Mouse (Mus musculus) natural killer cell, adult 2 months (primary cell): ENCODE results near the gene Nampt.

Source experiments
- DNase-seq, 2 experiments: peaks; one replicate each; pipeline ENCODE4 v3.0.0; 2022; ENCODE audit warnings: low spot score in 2 of 2

Nampt gene

DNA sequence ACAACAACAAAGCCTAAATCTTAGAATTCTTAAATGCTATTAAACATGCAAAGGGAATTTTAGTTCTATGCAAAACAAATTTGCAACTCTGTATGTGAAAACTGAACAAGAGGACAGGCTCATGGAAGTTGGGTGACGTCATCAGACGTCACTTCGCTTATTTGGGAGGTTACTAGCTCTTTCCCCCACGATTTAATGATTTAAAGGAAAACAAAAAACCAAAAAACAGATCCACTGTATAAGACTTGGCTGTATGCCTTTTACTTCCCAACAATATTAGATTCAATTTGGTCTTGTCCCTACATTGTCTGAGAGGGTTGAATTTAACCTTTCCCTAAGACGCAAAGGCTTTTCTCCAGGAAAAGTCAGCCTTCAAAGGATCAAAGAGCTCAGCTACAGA, at the start of gene Nampt:
Gene Nampt (plus strand): TSS at position 130 of the 400 bp plus-strand sequence.
- DNase-seq = no peak

DNA sequence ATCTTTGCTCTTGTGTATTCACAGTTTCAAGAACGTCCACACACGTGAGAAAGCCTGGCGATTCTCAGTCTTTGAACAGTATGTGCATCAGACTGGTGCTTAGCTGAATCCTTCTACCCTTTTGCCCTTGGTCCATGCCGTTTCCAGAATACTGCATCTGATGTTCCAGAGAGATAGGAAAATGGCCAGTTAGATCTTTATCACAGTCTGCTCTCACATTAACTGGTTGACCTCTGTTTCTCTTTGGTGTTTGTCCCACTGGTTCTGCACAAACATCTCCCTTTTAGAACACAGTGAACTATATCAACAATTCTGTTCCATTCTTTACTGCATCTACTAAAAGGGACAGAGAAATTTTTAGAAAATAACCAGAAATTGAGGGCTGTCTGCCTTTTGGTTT, 48.6 kb upstream of the Nampt start:
- DNase-seq = no peak

DNA sequence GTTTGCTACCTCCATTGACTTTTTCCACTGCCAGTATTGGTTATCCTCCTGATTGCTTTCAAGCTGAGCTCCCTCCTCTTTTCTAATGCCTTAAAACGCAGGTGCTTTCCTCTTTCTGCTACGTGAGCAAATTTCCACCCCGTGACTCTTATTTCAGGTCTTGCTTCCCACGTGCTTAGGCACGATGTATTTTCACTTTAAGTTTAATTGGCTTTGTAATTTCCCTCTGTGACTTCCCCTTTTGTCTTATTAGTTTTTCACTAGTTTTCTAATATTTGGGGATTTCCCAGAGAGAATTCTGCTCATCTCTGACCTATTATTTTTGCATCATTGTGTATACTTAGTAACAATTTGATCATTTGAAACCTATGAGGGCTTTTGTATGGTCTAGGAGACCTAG, 44.8 kb upstream of the Nampt start:
- DNase-seq = peak in 1 of 2 experiments; percentile 65

DNA sequence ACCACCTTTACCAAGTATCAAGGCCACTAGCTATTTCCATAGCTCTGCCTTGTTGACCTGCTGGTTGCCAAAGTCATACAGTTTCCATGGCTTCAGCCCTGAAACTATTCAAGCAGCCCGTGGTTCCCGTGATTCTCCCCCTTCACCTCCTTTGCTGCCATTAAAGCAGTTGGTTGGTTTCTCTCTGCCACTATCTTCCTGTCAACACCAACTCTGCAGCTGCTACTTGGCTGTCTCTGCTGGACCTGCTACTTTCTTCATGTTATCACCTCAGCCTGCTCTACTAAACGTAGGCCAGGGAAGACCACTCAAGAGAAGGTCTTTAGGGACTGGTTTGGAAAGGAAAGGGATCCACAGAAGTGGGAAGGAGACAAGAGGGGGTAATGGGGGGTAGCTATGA, 30.3 kb upstream of the Nampt start:
- no peak for DNase-seq

DNA sequence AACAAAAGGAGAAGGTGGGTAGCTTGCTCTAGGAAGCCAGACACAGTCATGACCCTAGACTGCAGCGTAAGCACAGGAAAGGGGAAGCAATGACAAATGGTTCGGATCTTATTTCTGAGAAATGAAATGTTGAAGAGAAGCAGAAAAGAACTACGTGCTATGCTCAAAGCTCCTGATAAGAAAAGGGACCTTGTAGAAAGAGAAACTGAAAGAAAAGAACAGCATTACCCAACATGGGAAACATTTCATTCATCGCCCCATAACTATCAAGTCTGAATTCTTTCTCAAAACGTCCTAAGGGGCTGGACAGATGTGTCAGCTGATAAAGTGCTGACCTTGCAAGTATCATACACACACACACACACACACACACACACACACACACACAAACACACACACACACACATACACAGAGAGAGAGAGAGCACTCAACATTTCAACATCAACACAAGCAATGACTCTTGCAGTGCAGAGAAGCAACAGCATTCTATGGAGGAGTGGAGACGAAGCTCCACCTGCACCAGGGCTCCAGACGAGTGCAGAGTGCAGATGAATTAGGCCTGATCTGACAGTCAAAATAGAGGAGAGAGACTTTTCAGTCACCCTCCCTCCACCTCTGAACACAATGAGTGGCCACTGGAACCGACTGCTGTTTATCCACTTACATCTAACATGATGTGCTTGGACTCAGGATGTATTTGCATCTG, 23.4 kb upstream of the Nampt start:
- no peak for DNase-seq

DNA sequence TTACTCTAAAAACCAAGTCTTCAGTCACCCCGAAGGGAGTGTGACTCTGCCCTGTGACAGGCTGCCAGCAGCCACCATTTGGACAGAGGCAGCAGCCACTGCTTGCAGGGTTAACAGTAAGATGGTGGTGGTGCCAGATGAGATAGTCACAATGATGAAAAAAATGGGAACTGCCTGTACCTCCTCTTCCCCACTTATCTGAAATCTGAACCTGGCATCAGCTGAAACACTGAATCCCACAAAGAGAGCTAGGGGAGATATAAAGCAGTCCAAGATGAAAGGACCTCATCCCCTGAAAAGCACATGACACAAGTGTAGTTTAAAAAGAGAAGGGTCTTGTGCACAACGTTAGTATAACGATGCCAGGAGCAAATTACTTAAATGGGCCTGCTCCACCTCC, 21.9 kb upstream of the Nampt start:
- DNase-seq = no peak

DNA sequence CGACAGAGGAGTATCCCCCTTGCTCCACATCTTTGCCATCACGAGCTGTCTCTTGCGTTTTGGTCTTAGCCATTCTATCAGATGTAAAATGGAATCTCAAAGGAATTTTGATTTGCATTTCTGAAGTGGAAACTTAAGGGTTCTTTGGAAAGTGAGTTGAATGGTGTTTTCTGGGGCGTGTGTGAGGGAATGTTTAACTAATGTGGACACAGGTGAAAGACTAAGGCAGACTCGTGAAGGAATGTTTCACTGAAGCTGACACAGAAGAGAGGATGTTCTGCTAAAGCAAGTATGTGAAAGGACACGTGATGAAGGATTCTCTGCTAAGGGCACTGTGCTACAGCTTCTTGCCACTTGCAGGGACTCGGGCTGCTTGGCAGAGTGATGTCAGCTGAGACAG, 18.3 kb upstream of the Nampt start:
- DNase-seq = no peak

DNA sequence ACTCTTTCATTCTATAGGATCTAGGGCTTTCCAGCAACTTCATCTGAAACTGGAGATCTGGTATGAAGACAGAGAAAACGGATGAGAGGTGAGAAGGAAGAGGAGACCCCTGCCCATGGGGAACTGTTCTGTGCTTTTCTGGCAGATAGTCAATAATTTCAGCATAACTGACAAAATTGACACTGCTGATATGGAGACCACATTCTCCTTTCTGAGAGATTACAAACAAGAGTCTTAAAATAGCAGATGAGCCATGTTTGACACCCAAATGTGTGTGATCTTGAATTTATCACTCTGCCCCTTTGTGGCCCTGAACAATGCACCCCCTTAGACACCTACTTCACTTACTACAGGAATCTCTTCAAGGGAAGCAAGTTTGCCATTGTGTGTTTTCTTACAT, 13.8 kb upstream of the Nampt start:
- DNase-seq = no peak

DNA sequence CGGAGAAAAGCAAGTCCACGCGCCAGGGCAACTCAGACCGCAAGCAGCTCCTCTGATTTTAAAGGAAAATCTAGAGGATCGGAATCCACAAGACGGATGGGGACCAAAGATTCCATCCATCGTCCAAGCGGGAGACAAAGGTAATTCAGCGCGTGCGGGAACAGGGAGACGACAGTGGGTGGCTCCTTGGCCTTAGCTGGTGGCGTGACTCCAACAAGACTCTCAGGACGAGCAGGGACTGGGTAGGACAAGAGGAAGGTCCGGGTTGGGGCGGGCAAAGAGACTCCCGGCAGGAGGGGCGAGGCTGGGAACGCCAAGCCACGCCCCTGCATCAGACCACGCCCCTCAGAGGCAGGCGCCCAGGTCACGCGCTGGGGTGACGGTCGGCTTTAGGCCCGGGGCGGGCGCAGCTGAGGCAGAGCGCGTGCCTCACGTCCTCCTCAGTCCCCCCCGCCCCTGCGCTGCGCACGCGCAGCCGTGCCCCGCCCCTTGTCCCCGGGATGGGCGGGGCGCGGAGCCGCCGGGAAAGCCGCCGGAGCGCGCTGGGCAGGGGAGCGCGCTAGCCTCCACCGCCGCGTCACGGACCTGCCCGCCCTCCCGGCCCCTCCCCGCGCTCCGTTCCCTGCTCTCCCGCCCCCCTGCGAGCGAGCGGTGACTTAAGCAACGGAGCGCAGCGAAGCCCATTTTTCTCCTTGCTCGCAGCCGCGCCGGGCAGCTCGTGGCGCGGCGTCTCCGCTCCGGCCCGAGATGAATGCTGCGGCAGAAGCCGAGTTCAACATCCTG, 669 bp downstream of the Nampt start:
- peak; percentile 94 to 97 for DNase-seq

DNA sequence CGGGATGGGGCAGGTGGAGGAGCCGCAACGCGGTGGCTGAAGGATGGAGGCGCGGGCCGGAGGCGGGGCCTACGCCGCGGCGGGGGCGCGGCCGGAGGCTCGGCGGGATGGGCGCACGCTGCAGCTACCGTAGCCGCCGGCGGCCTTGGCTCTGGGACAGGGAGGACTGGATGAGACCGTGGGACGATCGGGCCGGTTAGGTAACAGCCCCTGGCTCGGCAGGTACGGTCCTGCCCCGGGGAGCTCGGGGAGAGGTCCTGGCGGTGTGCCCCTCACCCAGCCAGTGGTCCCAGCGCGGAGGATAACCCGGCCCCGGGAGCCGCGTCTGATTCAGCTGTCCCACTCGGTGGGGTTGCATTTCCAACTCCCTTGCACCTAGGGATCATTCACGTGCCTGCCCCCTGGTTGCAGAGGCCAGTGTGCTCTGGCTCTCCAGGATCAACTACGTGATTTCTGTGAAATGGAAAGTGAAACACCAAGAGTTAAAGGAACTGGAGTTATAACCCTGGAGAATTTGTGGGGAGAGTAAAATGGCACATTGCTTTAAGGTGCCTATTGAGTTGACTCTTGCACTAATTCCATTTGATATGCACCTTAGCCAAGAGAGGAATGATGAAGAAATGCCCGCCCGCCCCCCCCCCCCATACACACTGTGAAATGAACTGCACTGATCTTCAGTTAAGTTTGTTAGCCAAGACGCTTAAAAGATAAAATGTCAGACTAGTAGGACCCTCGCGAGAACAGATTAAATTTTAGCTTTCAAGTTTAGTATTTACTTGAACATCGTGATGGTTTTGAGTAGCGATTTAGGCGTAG, 1.6 kb downstream of the Nampt start:
- peak; percentile 28 to 54 for DNase-seq

DNA sequence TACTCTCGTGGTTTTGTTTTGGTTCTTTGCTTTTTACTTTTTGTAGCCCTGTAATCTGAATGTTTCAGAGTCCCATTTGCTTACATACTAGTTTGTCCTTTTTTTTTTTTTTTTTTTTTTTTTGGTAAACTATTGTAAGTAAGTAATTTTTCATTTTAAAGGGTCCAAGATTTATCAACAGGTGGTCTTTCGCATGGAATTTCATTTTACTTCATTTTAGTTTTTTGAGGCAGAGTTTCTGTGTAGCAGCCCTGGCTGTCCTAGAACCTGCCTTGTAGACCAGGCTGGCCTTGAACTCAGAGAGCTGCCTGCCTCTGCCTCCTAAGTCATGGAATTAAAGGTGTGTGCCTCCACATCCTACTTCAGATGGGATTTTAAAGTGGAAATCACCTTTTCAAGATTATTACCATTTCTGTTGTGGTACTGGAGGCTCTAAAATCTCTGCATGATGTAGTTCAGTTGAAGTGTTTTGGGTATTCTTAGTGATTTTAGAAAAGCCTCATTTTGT, 2.2 kb downstream of the Nampt start:
- no peak for DNase-seq

DNA sequence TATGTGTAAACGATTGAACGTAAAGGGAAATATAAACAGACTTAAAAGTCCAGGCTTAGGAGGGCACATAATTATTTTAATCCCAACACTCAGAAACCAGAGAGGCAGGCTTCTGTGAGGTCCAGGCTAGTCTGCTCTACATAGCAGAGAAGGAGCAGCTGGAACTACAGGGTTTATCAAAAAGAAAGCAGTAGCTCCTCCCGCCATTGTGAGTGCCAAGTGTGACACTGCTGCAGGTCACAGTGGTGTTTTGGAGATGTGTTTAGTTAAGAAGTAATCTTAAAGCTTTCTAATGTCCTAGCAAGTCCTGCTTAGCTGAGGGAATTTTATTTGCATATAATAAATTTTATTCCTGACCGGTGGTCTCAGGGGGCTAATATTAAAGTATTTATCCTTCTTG, 2.7 kb downstream of the Nampt start:
- no peak for DNase-seq

DNA sequence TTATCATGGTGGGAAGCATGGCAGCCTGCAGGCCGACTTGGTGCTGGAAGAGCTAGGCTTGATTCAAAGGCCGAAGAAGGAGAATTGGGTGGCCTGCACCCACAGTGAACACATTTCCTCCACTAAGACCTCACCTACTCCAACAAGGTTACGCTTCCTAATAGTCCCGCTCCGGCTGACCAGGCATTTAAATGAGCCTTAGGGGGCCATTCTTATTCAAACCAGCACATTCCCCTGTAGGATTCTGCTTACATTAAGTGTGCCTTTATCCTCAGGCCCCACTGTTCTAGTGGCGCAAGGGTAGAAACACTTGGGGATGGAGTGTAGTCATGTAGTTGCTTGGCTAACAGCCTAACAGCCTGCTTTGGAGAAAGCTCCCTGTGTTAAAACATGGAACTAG, 5.2 kb downstream of the Nampt start:
- DNase-seq = no peak

DNA sequence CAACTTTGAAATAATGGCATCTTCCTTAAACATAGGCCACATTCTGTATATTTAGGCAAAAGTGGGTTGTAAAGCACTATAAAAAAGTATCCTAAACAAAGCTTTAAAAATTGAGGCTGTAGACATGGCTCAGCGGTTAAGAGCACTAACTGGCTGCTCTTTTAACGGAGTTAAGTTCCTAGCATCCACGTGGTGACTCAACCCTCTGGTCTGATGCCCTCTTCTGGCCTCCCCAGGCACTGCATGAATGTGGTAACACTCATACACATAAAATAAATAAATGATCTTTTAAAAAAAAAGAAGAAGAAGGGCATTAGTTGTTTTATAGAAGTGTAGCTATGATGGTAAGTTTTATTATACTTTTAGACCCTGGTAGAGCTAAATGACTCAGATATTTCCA, 7.6 kb downstream of the Nampt start:
- peak; percentile 47 to 76 for DNase-seq

DNA sequence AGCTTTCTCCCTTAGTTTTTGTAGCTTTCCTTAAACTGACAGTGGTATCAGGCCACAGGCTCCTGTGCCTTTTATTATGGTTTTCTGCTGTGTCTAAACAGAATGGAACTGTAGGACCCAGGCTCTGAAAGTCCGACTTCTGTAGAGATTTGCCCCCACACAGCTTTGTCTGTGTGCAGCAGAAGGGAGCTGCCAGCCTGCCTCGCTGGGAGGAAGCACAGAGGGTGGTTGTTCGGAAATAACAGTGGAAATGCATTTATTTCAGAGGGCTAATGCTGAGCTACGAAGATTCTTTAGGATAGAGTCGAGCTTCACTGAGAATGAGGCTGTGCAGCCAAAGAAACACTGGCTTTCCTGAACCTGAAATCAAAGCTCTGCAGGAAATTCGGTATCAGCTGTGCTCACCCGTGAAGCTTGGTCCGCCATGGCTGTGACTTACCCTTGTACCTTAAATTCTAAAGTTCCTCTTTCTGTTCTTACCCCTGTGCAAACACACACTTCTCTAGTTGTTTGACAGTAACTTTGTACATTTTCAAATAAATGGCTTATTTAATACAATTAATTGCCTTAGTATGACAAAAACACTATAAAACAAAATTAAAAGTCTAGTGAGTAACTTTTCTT, 8.9 kb downstream of the Nampt start:
- peak in 1 of 2 experiments; percentile 11 for DNase-seq

DNA sequence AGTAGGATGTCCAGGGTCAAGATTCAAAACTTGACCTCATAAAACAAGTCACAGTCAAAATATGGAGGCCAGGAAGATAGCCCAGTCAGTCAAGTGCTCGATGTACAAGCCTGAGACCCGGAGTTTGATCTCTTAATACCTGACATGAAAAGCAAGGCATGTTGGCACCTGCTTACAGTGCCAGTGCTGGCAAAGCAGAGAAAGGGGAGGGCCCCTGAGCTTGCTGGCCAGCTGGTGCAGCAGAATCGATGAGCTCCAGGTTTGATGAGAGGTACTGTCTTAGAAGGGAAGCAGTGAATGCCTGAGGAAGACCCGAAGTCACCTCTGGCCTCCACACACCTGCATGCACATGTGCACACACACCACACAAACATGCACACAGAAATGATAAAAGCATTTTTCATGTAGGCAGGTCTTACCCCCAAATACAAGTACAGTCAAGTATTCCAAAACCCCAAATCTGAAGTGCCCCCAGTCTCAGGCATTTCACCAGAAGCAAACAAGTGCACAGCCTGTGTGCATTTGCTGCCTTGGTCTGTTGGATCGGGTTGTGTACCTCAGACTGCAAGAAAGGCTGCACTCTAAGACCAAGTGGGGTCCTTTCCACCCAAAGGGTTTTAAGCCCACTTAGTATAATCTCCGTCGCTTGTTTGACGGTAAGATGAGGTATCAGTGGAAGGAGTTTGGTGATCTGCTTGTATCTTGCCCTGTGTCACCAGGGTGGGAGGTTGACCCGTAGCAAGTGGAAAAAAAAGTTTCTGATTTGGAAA, 10.2 kb downstream of the Nampt start:
- no peak for DNase-seq

DNA sequence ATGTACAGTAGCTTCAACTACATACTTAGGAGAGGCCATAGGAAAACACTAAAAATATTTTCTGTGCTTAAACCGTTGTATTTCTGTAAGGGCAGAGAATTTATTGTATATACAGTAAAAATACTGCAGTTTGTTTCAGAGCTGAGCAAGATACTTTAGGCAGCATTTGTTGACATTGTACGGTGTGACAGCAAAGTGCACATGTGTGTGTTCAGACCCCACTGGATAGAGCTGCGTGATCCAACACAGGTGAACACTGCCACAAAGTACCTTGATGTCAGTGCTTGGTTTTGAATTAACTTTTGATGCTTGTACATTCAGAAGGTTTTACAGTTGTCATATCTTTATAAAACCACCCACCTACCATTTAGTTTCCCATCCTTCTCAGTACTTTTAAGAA, 12.7 kb downstream of the Nampt start:
- DNase-seq = no peak

DNA sequence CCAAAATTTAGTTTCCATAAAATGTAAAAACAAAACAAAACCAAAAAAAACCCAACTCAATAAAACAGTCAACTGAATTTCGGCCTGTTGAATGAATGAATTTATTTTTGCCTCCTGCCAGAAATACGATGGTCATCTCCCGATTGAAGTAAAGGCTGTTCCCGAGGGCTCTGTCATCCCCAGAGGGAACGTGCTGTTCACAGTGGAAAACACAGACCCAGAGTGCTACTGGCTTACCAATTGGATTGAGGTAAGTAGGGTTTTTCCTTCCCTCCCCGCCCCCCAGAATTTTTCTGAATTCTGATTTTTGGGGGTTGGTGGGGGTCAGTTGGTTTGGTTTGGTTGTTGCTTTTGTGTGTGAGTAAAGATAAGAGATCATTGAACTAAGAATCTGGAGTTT, 15.4 kb downstream of the Nampt start:
- no peak for DNase-seq

DNA sequence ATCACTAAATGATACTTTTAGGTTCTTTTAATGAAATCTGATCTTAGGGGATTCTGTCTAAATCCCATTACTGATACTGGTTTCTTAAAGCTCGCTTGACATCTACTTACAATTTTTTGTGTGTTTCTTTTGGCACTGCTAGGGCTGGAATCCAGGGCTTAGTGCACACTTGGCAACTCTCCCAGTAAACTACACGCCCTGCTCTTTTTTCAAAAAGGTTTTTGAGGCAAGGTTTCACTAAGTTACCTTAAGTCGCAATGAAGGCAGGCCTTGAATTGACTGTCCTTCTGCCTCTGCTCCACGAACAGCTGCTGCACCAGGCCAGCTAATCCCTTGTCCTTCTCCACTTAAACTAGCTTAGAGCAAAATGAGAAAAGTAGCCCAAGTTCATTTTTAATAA, 15.9 kb downstream of the Nampt start:
- no peak for DNase-seq

DNA sequence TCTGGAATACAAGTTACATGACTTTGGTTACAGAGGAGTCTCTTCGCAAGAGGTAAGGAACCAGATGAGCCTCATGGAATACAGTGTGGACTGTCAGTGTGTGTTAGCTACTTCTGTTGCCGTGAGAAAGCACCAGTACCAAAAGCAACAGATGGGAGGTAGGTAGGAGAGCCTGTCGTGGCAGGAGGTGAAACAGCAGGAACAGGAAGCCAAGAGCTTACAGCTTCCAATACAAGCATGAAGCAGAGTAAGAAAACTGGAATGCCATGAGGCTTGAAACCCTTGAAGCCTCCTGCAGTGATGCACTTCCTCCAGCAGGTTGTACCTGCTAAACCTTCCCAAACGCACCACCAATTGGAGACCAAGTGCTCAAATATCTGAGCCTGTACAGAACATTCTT, 19.1 kb downstream of the Nampt start:
- DNase-seq = no peak

DNA sequence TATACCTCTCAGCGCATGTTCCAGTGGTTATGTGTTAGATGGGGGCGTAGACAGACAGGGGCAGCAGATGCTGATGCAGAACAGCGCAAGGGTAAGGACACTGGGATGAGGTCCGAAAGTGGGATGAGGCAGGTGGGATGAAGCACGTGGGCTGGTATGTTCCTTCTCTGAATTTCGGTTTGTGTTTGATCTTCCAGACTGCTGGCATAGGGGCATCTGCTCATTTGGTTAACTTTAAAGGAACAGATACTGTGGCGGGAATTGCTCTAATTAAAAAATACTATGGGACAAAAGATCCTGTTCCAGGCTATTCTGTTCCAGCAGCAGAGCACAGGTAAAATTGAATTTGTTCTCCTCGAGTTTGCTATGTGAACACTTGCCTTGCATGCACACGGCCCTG, 19.6 kb downstream of the Nampt start:
- no peak for DNase-seq
